Mouse (Mus musculus): ENCODE results near the gene Slc41a2.

Slc41a2 gene

DNA sequence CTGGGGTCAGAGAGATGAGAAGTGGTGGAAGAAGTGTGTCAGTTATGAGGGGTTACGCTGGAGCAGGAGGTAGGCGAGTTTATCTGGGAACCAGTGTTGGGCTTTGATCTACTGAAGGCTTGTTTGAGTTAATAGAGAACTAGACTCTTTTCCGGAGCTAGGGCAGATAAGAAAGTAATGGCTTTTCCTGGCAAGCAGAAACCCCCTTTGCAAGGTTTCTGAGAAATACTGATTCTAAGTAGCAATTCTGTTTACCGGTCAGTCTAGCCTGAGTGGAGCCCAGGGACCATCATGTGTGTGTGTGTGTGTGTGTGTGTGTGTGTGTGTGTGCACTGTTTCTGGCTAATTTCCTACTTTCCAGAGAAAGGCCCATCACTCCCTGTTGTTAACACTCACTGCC lies 109.1 kb downstream of the Slc41a2 start:
- no peak for DNase-seq (ENCODE audit: low spot score)

DNA sequence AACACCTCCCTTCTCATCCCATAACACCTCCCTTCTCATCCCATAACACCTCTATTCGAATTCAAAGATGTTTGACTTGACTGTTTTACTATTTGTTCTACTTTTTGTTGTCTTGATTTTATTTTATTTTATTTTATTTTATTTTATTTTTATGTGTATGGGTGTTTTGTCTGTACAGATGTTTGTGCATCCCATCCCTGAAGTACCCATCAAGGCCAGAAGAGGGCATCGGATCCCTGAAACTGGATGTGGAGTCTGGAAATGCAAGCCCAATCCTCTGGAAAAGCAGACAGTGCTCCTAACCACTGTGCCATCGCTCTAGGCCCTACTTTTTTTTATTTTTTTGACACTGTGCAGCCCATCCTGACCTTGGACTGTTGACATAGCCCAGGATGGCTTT lies 112.7 kb downstream of the Slc41a2 start:
- peak; percentile 18 for DNase-seq (ENCODE audit: low spot score)

DNA sequence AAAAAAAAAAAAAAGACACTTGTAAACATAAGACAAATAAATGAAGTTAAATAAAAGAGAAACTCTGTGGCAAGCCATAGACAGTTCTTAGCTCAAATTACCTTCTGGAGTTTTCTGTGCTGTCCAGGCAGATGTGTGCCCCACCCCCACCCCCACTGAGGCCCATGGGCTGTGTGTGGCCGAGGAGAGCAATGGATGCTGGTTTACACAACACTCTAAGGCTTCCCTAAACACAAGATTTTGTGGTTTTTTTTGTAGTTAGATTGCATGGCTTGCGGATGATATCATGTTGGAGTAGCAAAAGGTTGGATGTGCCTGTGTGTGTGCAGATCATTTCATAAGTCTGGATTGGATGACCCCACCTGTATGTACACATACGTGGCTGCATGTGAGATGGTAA lies 116.8 kb downstream of the Slc41a2 start:
- no peak for DNase-seq (ENCODE audit: low spot score)

DNA sequence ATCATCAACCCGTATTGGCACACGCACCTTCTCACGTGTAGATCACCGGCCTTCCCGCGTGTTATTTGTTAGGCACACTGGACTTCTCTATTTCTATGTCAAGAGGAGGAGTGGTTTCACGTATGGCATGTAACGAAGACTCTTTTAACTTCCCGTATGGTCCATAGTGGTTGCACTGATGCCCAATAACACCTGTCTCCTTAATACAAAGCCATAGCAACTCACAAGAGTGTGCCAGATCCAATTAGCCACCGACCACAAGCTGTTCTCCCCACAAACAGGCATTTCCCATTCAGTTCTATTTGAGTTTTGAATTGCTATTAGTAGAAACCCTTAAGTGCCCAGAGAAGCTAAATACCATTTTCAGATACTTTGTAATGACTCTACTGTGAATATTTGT lies 117.5 kb downstream of the Slc41a2 start:
- no peak for DNase-seq (ENCODE audit: low spot score)

DNA sequence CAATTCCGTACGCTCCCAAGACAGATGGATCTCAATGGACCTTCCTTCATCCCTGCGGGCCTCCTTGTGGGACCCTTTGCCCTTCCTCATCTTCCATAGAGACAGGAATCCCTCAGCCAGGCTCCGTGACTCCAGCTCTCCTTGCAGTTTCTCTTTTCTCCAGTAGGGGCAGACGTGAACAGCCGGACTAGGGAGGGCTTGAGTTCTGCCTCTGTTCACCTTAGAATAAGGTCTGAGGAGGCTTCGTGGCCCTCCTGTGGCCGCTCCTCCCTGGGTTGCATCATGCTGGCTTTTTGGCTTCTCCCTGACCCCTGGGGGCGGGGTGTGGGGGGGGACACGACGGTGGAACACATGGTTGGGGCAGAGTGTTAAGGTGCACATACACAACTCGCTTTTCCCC lies 118.0 kb downstream of the Slc41a2 start:
- peak; percentile 54 for DNase-seq (ENCODE audit: low spot score)

DNA sequence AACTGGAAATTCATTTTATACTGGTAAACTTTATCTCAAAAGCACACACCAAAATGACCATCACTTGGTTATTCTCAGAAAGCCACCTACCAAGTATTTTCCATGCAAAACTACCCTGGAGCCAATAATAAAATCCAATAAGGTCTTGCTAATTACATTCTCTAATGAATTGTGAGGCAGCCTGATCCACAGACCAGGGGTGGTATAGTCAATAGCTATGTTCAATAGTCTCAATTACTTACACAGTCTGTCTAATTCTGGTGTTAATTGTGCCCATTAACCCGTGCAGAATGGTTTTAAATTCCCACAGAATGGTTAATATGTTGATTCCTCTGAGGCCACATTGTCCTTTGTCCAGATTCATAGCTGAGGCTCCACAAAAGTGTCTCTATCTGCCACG lies 118.9 kb downstream of the Slc41a2 start:
- no peak for DNase-seq (ENCODE audit: low spot score)

DNA sequence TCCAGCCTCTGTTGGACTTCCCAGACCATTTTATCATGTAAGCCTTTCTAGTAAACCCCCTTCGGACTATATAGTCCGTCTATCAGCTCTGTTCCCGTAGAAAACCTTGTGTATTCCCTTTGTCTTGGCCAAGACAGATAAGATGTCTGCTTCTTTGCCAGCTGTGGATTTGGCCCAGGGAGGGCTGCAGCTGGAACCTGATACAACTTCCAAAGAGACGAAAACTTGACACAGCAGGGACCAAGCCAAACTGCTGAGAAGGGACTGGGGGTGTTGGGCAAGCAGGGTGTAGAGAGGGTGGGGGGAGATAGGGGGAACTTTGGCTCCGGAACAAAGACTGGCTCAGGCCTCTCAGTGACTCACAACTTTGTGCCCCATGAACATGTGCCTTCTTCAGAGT lies 120.4 kb downstream of the Slc41a2 start:
- DNase-seq (ENCODE audit: low spot score): peak; percentile 31

DNA sequence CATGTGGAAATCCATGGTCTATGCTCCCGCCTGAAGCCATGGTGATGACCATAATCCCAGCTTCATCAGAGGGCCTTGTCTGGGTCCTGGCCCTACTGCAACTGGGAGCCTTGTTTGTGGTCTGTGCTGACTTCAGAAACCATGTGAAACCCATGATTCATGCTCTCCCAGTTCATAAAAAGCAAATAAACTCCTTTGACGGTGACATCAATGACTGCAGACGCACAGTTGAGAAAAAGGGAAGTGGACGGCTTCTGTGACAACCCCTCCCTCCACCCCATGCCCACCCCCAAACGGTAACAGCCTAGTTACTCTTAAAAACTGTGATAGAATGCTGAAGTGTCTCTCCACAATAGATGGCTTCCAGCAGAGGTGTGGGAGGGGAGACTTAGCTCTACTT lies 122.1 kb downstream of the Slc41a2 start:
- DNase-seq (ENCODE audit: low spot score): no peak

DNA sequence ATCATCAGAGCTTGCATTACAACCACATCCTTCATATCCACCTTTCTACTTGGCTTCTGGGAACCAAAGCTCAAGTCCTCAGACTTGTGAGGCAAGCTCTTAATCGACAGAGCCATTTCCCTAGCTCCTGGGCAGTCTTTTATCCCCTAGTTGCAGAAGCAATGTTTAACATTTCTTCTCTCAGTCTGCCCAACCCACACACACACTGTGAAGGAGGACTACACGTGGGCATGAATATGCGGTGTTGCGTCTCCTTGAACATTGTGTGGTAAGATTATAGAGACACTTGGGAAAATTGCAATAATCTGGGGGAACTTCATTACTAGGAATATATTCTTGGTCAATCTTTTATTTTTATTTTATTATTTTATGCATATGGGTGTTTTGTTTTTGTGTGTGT lies 125.1 kb downstream of the Slc41a2 start:
- DNase-seq (ENCODE audit: low spot score): no peak

DNA sequence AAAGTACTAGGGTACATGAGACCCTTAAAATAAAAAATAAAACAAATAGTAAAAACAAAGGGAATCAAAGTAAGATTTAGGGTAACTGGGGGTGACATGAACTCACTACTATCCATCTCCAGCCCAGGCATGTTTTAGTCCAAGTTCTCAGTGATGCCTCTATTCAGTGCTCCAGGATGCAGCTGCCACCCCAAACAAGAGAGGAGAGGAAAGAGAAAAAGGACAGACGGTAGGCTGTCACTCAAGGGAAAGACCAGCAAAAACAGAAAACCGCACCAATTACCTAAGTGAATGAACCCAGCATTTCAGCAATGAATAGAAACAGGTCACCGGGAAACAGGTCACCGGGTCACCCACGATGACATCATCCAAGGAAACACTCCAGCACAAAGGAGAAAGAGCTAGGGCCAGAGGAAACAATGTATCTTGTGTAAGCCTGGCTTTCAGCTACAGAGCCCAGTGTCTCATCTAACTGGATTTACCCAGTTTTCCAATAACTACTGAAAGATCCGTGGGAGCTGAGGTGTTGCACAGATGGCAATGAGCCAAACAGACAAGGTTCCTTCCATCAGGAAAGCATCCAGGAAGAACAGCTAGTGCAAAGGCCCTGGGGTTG lies 126.6 kb downstream of the Slc41a2 start:
- DNase-seq (ENCODE audit: low spot score): no peak

DNA sequence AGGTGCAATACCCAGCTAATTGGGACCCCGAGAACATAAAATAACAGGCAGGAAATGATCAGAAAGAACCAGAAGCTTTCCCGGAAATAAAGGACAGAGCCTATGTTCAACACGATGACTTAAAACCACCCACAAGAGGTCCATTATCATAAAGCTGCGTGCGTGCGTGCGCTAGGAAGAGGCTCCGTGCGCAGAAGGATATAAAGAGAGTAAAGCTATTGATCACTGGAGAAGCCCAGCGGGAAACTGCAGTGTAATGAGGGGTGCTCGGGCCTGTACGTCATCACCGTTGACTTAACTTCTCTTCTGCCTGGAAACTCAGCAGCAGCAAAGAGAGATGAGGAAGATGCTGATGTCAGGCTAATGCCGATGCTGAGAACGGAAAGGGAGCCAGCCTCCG lies 127.6 kb downstream of the Slc41a2 start:
- no peak for DNase-seq (ENCODE audit: low spot score)

DNA sequence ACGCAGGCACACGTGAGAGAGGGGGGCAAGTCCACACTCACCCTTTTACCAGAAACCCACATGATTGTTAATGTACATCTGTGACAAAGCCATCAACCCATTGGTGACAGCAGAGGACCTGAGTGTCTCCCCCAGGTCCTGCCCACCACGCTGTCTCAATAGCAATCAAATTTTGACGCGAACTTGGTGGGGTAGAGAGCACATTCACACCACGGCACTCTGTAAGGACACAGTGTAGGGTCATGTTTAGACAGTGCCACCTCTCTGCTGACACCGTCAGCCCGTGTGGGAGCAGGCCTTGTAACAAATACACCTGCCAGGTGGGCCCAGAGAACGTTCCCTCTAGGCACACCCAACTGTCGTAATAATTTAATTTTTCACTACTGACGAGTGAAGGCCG lies 128.3 kb downstream of the Slc41a2 start:
- no peak for DNase-seq (ENCODE audit: low spot score)

DNA sequence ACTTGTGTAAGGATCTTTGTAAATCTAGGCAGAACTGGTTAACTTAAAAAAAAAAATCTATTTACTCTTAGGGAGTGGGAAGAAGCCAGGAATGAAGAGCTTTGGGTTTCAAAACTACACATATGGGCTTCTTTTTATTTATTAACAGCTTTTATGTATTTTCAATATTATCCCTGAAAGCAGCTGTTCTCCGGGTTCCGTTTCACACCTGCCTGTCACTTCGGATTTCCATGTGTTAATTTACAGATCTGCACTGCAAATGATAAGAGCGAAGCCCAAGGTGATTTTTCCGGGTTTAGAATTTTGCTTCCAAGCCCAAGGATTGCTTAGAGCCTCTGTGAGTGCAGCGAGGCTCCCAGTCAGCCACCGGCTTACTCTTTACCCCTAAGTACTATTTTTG lies 129.2 kb downstream of the Slc41a2 start:
- DNase-seq (ENCODE audit: low spot score): no peak

DNA sequence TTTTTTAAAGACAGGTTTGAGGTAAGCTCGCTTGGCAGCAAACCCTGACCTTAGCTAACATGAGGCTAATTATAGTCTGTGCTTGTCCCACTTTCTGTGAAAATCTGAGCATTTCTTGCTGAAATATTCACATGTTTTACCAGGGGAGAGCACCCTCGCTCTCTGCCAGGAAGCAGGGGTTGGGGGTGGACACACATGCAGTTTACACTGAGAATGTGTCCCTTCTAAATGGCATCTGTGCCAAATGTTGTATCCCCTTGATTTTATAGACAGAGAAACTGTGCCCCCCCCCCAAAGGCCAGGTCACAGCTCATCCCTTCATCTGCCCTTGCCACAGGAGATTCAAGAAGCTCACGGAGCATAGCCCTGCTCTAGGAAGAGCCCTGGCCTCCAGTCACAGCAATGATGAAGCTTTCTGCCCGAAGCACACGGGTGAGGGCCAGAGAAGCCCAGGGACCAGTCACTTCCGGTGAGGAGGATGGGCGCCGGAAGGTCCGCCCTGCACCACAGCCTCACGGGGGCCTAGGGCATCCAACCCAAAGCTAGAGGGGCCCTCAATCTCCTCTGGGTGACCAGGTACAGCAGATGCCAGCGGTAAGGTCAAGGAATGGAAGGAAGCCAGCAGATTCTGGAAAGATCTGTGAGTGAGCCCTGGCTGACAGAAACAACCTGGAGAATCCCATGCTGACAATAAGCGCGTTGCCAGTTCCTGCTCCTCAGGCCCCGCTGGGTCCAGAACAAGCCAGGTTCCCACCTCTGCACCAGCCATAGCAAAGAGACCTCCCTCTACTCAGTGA lies 134.6 kb downstream of the Slc41a2 start:
- no peak for DNase-seq (ENCODE audit: low spot score)

DNA sequence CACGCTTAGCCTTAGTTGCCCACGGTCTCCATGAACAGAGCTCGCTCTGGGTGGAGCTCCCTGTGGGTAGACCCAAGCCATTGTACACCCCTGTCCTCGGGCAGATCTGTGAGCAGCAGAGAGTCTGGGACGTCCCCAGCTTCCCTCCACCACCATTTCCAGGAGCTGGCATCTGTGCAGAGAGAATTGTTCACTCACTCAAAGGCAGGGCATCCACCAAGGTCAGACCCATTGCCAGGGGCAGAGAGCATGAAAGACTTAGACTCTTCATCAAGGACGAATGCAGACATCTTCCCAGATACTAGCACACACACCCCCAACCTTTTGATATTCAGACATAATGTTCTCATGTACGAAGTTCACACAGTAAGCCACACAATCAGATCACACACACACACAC lies 136.2 kb downstream of the Slc41a2 start:
- no peak for DNase-seq (ENCODE audit: low spot score)

DNA sequence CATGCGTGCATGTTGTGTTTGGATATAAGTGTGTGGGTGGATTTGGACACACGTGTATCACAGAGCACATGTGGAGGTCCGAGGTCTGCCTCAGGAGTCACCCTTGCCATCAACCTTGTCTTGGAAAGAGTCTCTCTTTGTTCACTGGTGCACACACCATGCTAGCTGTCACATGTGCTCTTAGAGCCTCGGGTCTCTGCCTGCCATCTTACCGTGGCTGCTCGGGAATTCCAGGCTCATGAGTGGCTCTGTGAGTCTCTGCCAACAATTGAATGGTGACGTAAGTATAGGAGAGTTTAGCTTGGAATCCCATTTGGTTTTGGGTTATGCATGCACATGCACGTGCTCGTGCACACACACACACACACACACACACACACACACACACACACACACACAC lies 138.4 kb downstream of the Slc41a2 start:
- DNase-seq (ENCODE audit: low spot score): no peak

DNA sequence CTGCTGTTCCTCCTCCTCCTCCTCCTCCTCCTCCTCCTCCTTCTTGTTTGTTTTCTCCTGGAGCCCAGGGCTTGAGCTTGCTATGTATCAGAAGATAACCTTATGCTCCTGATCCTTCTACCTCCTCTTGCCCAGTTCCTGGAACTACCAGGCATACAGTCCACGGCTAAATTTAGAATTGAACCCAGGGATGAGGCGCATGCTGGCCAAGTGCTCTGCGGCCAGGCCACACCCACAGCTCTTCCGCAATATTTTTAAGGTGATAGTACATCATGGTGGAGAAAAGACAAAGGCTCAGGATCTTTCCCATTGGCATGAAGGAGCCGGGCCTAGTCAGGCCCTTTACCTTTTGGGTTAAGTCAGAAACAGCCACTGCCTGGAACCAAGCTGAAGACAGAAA lies 139.0 kb downstream of the Slc41a2 start:
- DNase-seq (ENCODE audit: low spot score): no peak

DNA sequence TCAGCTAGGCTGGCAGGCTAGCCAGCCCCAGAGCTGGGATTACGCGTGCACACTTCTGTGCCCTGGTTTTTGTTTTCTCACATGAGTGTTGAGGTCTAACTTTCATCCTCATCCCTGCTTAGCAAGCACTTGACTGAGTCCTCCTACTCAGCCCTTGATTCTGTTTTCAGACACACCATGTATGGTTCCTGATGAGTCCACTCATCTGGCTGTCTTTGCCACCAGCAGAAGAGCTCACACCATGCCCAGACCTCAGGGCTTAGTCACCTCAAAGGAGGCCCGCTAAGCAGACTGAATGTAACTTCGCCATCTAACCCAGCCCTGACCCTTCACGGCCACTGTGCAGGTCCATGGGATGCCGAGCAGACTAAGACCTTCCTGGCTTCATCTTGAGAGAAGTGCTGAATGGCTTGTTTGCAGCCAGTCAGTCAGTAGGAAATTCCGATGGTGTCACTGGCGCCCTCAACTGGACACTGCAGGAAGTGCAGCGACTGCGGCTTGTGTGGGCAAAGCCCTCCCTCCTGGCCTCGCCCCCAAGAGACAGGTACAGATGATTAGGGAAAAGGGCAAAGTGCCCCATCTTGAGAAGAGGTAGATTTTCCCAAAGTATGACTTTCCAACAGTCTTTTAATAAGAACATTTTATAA lies 139.9 kb downstream of the Slc41a2 start:
- DNase-seq (ENCODE audit: low spot score): peak; percentile 65

DNA sequence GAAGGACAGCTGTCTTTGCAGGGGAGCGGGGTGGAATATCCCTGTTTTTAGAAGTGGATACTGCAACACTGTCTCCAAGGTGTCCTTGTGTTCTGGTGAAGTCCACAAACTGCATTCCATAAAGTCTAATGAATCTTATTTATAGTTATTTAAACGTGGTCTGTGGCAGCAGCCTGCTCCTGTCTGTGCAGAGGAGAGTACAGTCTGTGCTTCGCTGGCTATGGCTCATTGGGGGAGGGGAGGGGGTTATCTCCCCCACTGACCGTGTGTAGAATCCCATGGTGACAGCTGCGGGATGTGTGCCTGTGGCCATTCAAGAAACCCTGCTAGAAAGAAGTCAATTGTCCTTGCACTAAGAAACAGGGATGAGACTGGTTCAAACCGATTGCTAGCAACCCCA lies 145.7 kb downstream of the Slc41a2 start:
- no peak for DNase-seq (ENCODE audit: low spot score)

DNA sequence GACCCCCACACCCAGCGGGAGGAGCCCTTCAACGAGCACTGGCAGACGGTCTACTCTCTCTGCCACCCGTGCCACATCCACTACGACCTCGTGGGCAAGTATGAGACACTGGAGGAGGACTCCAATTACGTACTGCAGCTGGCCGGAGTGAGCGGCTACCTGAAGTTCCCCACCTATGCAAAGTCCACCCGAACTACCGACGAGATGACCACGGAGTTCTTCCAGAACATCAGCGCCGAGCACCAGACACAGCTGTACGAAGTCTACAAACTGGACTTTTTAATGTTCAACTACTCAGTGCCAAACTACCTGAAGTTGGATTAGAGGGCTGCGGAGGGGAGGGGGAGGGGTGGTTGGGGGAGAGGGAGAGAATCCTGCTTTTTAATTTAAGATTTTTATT lies 146.2 kb downstream of the Slc41a2 start:
- no peak for DNase-seq (ENCODE audit: low spot score)

DNA sequence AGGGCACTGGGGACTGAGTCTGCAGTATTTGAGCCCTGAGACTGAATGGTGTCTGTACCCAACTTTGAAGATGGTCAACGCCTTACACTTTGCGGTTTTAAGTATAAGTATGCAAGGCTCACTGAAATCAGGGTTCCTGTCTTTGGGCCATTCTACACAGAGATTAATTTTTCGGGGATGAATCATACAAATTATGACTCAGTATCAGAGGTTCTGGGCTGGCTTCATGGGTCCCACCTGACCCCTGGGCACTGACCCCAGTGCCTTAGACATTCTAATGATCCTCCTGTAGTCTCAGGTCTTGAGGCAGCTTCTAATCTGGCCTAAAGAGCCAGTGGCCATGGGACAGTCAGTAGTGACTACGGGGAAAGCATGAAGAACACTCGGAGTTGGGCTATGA lies 148.6 kb downstream of the Slc41a2 start:
- no peak for DNase-seq (ENCODE audit: low spot score)

DNA sequence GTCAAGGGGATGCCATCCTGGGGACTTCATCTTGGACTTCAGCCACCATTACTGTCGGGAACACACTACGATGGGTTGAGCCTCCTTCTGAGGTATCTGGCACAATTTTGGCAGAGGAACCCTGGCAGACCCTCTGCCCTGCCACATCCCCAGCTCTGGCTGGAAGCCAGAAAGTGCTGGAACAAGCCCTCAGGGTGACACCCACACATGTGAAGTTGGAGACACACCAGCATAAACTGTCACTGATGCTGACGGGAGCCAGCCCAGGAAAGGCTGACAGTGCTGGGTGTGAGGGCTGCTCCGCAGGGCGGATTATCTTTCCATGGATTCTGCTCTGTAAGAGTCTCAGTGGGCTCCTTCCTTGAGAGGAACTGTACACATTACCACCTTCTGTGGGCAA lies 150.7 kb downstream of the Slc41a2 start:
- DNase-seq (ENCODE audit: low spot score): no peak

DNA sequence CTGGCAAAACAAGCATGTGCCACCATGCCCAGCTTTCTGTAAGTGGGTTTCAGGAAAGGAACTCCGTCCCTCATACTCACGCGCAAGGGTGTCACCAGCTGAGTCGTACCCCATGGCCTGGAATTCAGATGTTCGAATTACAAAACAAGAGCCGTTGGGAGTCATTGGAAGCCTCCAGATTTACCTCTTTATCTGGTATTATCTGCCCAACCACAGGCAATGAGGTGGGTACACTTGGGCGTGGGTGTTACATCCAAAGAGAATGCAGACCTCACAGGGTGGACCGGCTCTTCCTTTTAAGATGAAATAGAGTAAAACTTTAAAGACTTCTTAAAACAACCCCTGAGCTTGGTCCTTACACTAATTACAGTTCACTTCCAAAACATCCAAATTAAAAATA lies 151.5 kb downstream of the Slc41a2 start:
- no peak for DNase-seq (ENCODE audit: low spot score)

DNA sequence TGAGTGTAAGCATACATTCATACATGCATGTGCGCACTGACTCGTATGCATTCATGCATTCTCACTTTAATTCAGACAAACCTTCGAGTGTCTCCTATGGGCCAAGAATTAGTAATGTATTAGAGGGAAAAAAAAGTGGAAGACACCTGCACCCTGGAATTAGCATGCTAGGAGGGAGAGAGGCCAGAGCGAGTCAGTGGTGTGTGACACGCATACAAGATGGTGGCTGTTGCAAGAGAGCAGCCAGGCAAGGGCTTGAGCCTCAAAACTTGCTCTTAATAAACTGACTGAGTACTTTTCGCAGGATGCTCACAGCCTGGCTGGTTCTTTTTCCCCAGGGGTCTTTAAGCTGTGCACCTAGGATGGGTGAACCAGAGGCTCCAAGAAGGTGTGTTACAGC lies 152.6 kb downstream of the Slc41a2 start:
- no peak for DNase-seq (ENCODE audit: low spot score)

Data from urinary bladder, postnatal 14 days (tissue).